ENCODE assay signal across 11 mouse cellular contexts in genomic region chr8:117548453-117548852, GRCm38 (mm10). TPM values are rescaled to one million over a fixed set of nuclear protein-coding genes. Genes with fewer than 3 reads are reported as not detected.
DNase-seq lines count a peak whose midpoint lies in the region; ATAC-seq and TF ChIP-seq lines count a peak whose summit lies in the region.
"Had no signal": no experiment of that assay in that cellular context is flagged by ENCODE, and none has a peak within 500 bp of the region (broad histone marks: within the 10 kb centered on the region; RNA-seq: fewer than 3 reads in every experiment).

No protein-coding gene starts in this region.

- TF ChIP-seq POLR2A in spleen, adult 2 months (IDR thresholded peaks at IDR 0.05; ENCODE audit: low read depth, low read length) = no peak

- intact Hi-C loops in left cerebral cortex, postnatal 36 days (cut with DNase I) = loop anchor here (5.0 kb wide), 1 partner anchor 71 kb away; no protein-coding TSS in a partner anchor
- intact Hi-C loops in left cerebral cortex, adult 2 months (cut with DNase I) = no loop called here

- peak; percentile 87 for ATAC-seq in liver, postnatal 0 days
- ATAC-seq: midbrain, embryonic 13.5 days had no signal

- 22% methylated on average over 4 of the region's 4 CpGs for WGBS in liver, postnatal 0 days (ENCODE audit: insufficient replicate concordance)
- WGBS in spleen, adult 2 months = 8% methylated on average over 4 of the region's 4 CpGs

- TF ChIP-seq EP300 in liver, postnatal 0 days (IDR thresholded peaks at IDR 0.05; ENCODE audit: low read depth) = peak; percentile 38; the same call in 1 of the 2 replicates

- no peak overlapping the region for H3K4me3 ChIP-seq in liver, postnatal 0 days (ENCODE audit: low read depth, low read length)
- no peak overlapping the region for H3K4me3 ChIP-seq in spleen, adult 2 months (ENCODE audit: extremely low read depth, insufficient read depth, insufficient read length)
- H3K4me3 ChIP-seq in left cerebral cortex, adult 2 months = no peak overlapping the region
- H3K4me3 ChIP-seq: hindbrain, embryonic 15.5 days; midbrain, embryonic 13.5 days had no signal

- no peaks in the 10 kb centered on the region for H3K36me3 ChIP-seq in liver, postnatal 0 days (replicated peaks; ENCODE audit: insufficient read depth, low read length)
- no peaks in the 10 kb centered on the region for H3K36me3 ChIP-seq in spleen, adult 2 months (ENCODE audit: control insufficient read depth, insufficient read depth, low read length)
- H3K36me3 ChIP-seq: hindbrain, embryonic 15.5 days; midbrain, embryonic 13.5 days had no signal

- H3K4me1 ChIP-seq in liver, postnatal 0 days (ENCODE audit: insufficient read depth) = peaks cover 17% of the 10 kb centered on the region
- peaks cover 32% of the 10 kb centered on the region; the same call in 1 of the 2 replicates for H3K4me1 ChIP-seq in spleen, adult 2 months (ENCODE audit: control insufficient read depth, insufficient read depth, insufficient read length)
- H3K4me1 ChIP-seq: hindbrain, embryonic 15.5 days; midbrain, embryonic 13.5 days had no signal

- H3K27ac ChIP-seq in liver, postnatal 0 days (ENCODE audit: low read depth) = no peak overlapping the region
- H3K27ac ChIP-seq in spleen, adult 2 months (ENCODE audit: insufficient read depth, low read length) = peak overlapping the region; percentile 42; the same call in 1 of the 2 replicates
- no peak overlapping the region for H3K27ac ChIP-seq in left cerebral cortex, adult 2 months
- H3K27ac ChIP-seq: hindbrain, embryonic 15.5 days; midbrain, embryonic 13.5 days had no signal

- H3K9me3 ChIP-seq in liver, postnatal 0 days (ENCODE audit: low read length) = no peaks in the 10 kb centered on the region
- H3K9me3 ChIP-seq: hindbrain, embryonic 15.5 days; midbrain, embryonic 13.5 days had no signal

- DNase-seq in adrenal gland, adult (ENCODE audit: inconsistent age in 2 of 2, low spot score in 1 of 2) = peak; percentile 12 to 25
- no peak for DNase-seq in adrenal gland, postnatal 25 days
- DNase-seq in T-cell, adult 2 months (ENCODE audit: low spot score) = peak; percentile 88
- DNase-seq in liver, postnatal 0 days = peak; percentile 54
- peak; percentile 59 to 64 for DNase-seq in spleen, adult 2 months (ENCODE audit: low read depth in 1 of 2, low spot score in 2 of 2)
- DNase-seq in layer of hippocampus, adult 18-20 months (ENCODE audit: low spot score in 2 of 2) = no peak
- DNase-seq in left cerebral cortex, postnatal 36 days (ENCODE audit: low spot score in 2 of 2) = no peak
- DNase-seq in left cerebral cortex, adult 2 months (ENCODE audit: extremely low spot score in 1 of 2, low spot score in 2 of 2) = no peak
- DNase-seq: cerebellum, postnatal 36 days had no signal

- TF ChIP-seq CTCF in liver, postnatal 0 days (IDR thresholded peaks at IDR 0.05; ENCODE audit: low read depth) = no peak
- TF ChIP-seq CTCF in spleen, adult 2 months (IDR thresholded peaks at IDR 0.05; ENCODE audit: extremely low read depth, insufficient read depth, insufficient read length, insufficient replicate concordance) = no peak
- no peak for TF ChIP-seq CTCF in left cerebral cortex, adult 2 months (IDR thresholded peaks at IDR 0.05)

- no peak overlapping the region for H3K9ac ChIP-seq in liver, postnatal 0 days (replicated peaks)
- H3K9ac ChIP-seq: hindbrain, embryonic 15.5 days; midbrain, embryonic 13.5 days had no signal

- H3K27me3 ChIP-seq in liver, postnatal 0 days (ENCODE audit: insufficient read depth, low read length) = no peaks in the 10 kb centered on the region
- no peaks in the 10 kb centered on the region for H3K27me3 ChIP-seq in spleen, adult 2 months (ENCODE audit: control insufficient read depth, insufficient read depth, low read length)
- H3K27me3 ChIP-seq: hindbrain, embryonic 15.5 days; midbrain, embryonic 13.5 days had no signal

- no peak overlapping the region for H3K4me2 ChIP-seq in liver, postnatal 0 days (ENCODE audit: low read depth, low read length)
- H3K4me2 ChIP-seq: hindbrain, embryonic 15.5 days; midbrain, embryonic 13.5 days had no signal

RNA-seq across cellular contexts. Expression of gene Plcg2, which starts 50.4 kb away (rescaled TPM):
- 4.8 and 6.5 TPM in 2 replicates for total RNA-seq in adrenal gland, postnatal 25 days (2021)
- 5.9 and 7.3 TPM in 2 replicates for polyA plus RNA-seq in liver, postnatal 0 days (2015; fragmentation: Nextera tagmentation; extraction: Ambion mirVana)
- 51.1 and 65.9 TPM in 2 replicates for polyA plus RNA-seq in spleen, adult 2 months (2012; rRNA removed)
- 1 to 10 TPM; 3.2 to 4.2 TPM for total RNA-seq in layer of hippocampus, adult 18-20 months (2021)
- 1 to 10 TPM; 2.6 to 2.8 TPM for total RNA-seq in left cerebral cortex, postnatal 36 days (2021)
- 1 to 10 TPM; 2.4 to 2.9 TPM for total RNA-seq in left cerebral cortex, adult 2 months (2021)

Comparison
In these comparisons a context has a peak if more than half of its experiments do, and no peak if none do; other contexts are left out.
1. DNase-seq: peak in adrenal gland, adult (2 of 2), T-cell, adult 2 months (single experiment), liver, postnatal 0 days (single experiment) and spleen, adult 2 months (2 of 2); none in adrenal gland, postnatal 25 days (single experiment), layer of hippocampus, adult 18-20 months (0 of 2), left cerebral cortex, postnatal 36 days (0 of 2) and left cerebral cortex, adult 2 months (0 of 2).